Mouse (Mus musculus): Measurements from ENCODE around the gene Rxrb.

- no peak for TF ChIP-seq CTCF (IDR thresholded peaks at IDR 0.05; ENCODE audit: borderline replicate concordance, control insufficient read depth, extremely low read depth, insufficient read depth, low read length, poor library complexity)
- no peak for TF ChIP-seq POLR2A (IDR thresholded peaks at IDR 0.05; ENCODE audit: control insufficient read depth, extremely low read depth, insufficient read depth, low read length, poor library complexity)
Observed at GRCm38 (mm10) chr17:34072091-34072490, 40.5 kb downstream of the Rxrb start.

Data from thymus, adult 2 months (tissue).